Mouse (Mus musculus) cerebellum, postnatal 25 days (tissue): Measurements from ENCODE around the gene Col20a1.
A peak's percentile ranks its signal among the peaks of the same experiment; 100 is the strongest.

Experiments used
- DNase-seq, 2 experiments: peaks; one replicate each; pipeline ENCODE4 v3.0.0; 2021; ENCODE audit warnings: mixed read lengths in 2 of 2

Gene Col20a1

DNA sequence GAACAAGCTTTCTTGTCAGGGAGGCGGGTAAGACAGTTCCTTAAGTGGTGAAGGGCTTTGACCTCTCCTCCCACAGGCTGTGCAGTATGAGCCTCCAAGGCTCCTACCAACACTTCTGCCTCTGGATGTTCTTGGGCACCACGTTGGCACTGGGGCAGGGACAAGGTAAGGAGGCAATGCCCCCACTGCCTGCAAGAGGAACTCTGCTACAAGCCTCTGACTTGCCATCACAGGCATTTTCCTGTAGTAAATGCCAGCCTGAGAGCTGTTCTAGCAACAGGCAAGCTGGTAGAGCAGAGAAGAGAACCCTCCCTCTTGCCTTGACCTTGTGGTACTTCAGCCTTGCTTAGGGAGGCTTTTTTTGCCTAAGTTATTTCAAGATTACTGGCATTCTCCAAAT, at the start of gene Col20a1:
Col20a1 (plus strand) TSS at position 87 of the 400 bp plus-strand sequence.
- DNase-seq = no peak

GRCm38 (mm10) chr2:180940187-180940586, 46.1 kb upstream of the Col20a1 start:
- no peak for DNase-seq

DNA sequence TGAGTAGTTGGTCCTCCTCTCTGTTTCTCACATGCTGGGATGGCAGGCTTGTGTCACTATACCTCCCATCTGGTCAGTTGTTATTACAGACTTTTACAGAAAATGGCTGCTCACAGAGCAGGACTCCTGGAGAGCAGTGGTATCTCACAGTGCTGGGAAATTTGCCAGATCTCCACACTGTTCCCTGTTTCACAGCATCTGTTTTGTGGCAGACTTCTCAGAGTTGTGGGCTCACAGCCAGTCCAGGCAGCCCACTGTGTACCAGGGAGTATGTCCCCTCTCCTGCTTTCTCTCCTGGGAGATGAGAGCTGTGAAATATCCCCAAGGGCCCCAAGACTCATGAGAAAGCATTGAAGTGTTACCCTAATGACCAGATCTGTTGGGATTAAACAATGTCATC, 44.5 kb upstream of the Col20a1 start:
- DNase-seq = no peak

DNA sequence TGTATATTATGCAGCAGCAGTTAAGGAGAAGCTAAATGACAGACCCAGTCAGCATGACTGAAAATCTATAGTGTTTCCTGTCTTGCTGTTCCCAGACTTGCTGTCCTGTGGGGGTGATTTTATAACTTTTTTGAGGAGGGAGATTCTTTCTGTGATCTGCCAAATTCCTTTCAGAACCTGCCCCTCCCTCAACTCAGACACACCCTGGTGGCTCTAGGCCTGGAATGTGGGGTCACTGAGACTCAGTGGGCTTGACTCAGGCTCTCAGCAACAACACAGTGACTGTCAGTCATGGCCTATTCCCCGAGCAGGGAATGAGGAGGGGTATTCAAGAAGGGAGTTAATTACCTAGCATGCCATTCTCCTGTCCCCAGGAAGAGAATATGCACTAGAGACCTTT, 36.4 kb upstream of the Col20a1 start:
- no peak for DNase-seq

DNA sequence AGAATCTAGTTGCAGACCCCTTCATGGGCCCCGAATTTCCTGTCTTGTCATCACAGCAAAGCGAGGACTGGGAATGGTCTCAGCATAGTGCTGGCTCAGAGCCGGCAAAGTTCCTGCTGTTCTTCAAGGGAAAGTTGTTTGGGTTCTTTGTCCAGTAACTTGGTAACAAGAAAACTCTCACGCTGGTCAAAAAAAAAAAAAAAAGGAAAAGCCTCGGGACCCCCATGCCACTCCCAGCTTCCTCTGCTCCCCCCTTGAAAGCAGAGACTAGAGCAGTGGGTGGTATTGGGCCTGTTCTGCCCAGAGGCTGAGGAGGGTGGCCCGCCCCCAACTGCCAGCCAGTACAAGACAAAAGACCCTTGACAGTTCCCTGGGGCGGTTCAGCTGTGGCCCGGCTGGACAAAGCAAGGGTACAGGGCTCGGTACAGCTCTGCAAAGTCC, 33.6 kb upstream of the Col20a1 start:
- peak in 1 of 2 experiments; percentile 38 for DNase-seq

DNA sequence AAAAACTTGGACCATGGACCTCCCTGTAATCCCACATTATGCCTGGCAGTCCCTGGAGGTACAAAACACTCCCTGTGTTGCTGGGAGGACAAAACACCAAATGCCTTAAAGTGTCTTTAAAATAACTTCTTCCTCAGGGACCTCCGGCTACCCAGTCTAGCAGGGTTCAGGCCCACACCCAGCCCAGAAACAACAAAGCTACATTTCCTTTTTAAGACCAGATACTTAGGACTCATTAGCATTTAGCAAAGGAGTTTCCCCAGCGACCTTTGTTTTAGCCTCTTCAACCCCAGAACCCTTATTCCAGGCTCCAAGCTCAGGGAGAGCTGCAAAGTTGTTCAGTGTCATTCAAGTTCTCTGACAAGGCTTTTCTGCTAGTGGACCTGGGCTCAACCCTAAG, 32.7 kb upstream of the Col20a1 start:
- DNase-seq = no peak

DNA sequence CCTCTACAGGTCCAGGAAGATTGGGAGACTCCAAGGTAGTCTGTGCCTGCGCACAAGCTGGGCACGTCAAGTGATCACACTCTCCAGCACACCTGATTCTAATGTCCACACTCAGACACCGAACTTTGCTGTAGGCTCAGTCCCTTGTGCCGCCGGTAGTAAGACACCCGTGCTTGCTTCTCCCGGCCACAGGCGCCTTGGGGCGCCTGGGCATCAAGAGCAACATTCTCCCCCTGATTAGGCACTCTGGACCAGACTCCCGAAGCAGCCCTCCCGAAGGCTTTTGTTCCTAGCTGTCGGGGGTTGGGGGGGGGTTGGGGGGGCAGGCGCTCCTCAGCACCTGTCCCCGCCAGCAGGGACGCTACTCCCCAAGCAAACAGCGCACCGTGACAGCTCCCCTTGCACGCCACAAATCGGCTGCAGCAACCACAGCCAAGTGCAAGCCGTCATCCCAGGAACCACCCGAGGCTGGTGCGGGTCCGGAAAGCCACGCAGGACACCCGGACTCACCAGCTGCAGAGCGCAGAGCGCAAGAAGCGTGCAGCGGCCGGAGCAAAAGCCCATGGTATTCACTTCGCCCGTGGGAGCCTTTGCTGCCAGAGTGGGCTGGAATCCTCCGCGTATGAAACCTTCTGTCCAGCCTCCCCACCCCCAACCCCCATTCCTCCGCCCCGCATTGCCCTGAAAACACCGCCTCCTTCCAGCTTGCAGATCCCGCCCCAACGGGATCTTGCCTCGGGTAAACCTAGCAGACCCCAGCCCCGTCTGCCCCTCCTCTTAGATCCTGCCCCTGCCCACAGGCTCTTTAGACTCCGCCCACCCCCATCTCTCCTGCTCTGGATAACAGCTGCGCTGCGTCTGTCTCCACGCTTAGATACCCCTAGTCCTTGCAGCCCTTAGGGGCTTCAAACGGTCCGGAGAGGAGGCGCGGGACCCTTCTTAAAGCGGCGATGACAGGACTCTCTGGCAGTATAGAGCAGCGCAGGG, 32.0 kb upstream of the Col20a1 start, which contains the start of gene Nkain4:
Nkain4 (minus strand) TSS at position 639 of the 987 bp plus-strand sequence.
- peak; percentile 70 to 72 for DNase-seq

DNA sequence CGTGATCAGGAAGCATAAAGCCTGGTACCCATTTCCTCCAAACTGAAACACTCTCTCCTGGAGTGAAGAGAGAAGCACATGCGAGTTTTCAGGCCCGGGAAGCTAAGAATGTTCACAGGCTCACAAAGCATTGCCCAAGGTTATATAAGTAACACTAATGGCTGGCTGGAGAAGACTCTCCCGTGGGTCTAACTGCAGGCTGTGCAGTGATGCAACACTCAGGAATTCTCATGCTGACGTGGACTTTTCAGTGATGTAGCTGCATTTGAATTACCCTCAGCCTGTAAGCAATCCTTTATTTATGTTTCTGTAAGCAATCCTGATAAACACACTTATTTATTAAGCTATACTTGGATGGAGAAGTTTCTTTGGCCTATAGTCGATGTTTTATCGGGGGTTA, 26.7 kb upstream of the Col20a1 start:
- DNase-seq = no peak

DNA sequence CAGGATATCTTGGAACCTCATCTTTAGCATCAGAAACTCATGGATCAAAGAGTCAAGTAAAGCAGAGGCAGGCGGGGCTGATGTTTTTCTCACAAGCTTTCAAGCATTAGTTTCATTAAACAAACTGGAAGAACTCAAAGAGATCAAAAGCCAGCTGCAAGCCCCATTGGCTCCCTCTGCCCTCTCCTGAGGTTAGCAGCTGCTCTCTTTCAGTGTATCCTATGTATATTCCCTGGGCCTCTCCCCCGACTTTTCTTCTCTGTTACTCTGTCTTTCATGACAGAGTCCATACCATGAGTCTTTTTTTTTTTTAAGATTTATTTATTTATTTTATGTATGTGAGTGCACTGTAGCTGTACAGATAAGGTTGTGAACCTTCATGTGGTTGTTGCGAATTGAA, 26.1 kb upstream of the Col20a1 start:
- DNase-seq = no peak

DNA sequence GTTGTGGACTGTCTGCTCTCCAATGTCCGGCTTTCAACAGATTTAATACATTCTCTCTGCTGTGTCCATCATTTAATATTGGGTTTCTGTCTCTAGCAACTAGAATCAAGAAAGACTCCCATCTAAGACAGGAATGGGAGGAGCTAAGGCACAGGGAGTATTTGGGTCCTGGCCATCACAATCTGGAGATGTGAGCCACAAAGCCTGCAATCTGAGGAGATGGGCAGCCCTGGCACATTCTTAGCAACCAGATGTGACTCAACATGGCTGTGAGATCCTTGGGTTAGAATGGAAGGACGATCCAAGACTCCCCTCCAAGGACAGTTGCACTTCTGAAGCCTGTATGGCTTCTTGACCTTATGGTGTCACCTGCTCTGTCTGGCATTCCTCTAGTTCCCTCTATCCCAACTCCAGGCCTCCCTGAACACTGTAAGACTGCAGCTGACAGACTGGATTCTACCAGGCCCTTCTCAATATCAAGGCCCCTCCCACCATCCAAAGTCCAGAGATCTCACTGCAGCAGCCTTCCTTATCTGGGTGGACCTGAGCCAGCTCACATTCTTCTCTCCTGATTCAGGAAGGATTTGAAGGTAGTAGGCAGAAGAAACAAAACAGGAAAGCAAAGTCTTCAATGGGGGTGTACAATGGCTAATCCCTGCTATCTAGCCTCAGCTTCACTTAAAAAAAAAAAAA, 23.6 kb upstream of the Col20a1 start:
- no peak for DNase-seq

GRCm38 (mm10) chr2:180963956-180964355, 22.4 kb upstream of the Col20a1 start:
- DNase-seq = peak; percentile 87 to 92

- DNase-seq = peak; percentile 39 to 56
Observed at GRCm38 (mm10) chr2:180966092-180966882, 20.0 kb upstream of the Col20a1 start.

- peak; percentile 97 to 98 for DNase-seq
Observed at GRCm38 (mm10) chr2:180967010-180967763, 19.1 kb upstream of the Col20a1 start, which contains the start of gene Arfgap1. Gene Arfgap1, plus strand, starts transcription at chr2:180967225.

GRCm38 (mm10) chr2:180981133-180981532, 5.2 kb upstream of the Col20a1 start:
- no peak for DNase-seq

DNA sequence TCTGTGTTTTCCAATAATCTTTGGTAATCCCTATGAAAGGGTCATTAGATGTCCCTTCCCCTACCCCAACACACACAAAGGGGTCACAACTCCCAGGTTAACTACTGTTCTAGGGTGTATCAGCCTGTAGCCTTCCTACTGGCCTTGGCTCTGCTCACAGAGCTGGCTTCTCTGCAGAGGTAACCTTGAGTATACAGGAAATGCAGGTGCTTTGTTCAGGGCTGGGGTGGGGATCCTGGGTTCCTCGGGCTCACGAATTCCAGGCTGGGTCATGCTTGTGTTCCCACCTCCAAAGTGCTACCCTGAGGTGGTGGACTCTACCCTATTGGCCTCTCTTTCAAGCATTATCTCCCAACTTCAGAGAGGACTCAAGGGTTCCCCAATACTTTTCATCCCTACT, 700 bp upstream of the Col20a1 start:
- no peak for DNase-seq

- DNase-seq = no peak
Observed at GRCm38 (mm10) chr2:180987001-180987400, 666 bp downstream of the Col20a1 start.

GRCm38 (mm10) chr2:180987432-180988030, 1.2 kb downstream of the Col20a1 start:
- DNase-seq = no peak

DNA sequence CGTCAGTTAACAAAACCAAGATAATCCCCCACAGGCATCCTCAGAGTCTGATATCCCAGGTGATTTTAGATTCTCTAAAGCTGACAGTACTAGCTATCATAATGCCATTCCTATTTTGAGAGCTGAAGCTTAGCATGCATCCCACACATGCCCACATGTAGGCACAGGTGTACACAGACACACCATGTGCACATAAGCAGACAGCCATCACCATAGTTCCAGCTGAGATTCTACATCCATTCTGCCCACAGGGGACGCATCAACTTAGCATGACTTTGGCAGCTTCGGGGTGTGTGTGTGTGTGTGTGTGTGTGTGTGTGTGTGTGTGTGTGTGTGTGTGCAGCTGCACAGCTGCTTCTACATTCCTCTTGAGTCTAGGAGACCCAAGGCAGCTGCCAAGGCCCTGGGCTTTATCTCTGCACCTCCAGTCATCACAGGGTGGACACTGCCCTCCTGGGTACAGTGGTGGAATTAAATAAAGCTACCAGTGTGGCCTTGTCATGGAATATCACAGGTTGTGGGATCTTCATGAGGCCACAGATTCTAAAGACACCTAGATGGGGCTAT, 2.1 kb downstream of the Col20a1 start:
- DNase-seq = no peak

DNA sequence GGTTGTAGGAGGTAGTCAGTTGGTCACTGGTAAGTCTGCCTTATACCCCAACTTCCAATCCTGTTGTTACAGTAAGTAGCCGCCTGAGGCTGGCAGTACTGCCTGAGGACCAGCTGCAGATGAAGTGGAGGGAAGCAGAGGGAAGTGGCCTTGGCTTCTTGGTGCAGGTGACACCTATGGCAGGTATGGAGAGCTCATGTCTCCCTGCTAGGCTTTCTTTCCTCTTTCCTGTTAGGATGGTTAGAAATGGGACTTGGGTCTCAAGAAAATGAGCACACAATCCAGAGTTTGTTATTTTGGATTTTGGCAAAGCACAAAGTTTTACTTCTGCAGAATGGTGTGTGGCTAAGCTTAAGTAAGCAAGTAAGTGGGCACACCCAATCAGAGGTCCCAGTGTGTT, 2.6 kb downstream of the Col20a1 start:
- DNase-seq = no peak

DNA sequence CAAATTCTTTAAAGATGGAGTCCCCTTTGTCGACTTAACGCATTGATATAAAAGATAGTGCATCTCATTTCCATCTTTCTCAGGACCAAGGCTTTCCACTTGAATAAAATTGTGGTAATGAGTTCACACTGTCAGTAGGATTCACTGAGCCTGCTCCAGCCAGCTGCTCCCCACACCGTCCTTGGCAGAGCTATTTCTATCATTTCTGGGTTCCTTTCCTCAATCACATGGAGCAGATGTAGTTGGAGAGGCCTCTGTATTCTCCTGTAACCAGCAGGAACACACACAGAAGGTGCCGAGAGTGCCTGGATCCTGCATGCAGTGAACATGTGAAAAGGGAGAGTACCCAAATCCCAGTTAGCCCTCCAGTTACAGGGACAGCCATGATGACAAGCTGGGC, 4.0 kb downstream of the Col20a1 start:
- DNase-seq = no peak

GRCm38 (mm10) chr2:180994360-180994759, 8.0 kb downstream of the Col20a1 start:
- no peak for DNase-seq
